Mouse (Mus musculus) right cerebral cortex, postnatal 36 days (tissue): ENCODE data around the gene Sell.

ENCODE experiments used
- DNase-seq, 2 experiments: peaks; one replicate each; pipeline ENCODE4 v3.0.0; 2022; ENCODE audit warnings: low spot score in 2 of 2, mixed read lengths in 1 of 2

The Sell gene

DNA sequence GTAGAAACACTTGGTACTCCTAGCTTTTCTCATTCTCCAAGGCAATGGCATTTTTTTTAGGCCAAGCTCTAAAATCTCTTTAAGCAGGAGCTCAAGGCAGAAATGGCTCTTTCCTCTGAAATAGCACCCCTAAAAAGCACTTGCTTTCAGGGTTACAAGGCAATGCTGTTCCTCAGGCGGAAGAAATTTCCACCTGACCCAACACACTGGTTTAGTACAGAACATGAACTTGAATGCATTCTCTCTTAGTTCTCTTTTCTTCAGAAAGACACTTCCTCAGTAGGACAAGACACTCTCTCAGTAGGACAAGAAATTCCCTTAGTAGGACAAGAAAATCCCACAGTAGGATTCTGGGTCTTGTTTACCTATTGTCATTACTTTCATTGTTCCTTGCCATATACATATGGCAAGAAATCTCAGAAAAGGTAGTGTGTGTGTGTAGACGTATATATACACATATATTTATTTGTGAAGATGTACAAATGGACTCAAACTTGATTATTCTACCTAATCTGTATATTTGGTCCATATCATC lies 12.9 kb downstream of the Sell start:
- no peak for DNase-seq

DNA sequence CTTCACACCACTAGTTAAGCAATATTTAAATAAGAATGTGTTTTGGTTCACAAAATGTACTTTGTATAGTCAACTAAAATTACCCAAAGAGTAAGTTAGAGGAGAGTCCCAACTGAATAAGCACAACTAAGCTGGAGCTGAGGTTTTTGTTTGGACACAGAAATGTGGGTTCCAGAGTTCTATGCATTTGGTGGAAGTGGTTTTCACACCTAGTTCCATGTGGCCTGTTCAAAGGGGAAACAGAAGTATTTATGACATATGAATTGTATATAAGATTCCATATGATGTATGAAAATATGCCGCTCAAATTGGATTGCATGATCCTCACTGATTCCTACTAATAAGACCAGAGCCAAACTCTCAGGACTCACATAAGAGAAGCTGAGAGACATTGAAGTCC lies 13.6 kb downstream of the Sell start:
- DNase-seq: no peak

GRCm38 (mm10) chr1:164076441-164076840 lies 14.7 kb downstream of the Sell start:
- no peak for DNase-seq

DNA sequence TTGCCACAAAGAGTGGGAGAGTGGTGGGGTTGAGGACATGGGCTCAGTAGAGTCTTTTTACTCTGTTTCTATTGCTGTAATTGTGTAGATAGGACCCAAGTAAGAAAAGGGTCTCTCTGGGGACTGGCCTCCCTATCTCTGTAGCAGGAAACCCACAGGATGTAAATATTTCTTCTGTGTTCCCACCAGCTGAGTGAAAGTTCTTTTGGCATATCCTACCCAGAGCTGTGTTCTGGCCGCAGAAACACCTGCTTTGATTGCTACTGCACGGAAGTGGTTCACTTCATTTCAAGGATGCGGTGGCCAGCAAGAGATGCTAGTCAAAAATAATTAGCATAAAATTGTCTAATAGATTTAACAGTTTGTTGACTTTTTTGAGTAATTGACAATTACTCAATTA lies 15.2 kb downstream of the Sell start:
- no peak for DNase-seq

GRCm38 (mm10) chr1:164078323-164078741 lies 16.6 kb downstream of the Sell start:
- no peak for DNase-seq

GRCm38 (mm10) chr1:164079091-164079490 lies 17.3 kb downstream of the Sell start:
- no peak for DNase-seq

DNA sequence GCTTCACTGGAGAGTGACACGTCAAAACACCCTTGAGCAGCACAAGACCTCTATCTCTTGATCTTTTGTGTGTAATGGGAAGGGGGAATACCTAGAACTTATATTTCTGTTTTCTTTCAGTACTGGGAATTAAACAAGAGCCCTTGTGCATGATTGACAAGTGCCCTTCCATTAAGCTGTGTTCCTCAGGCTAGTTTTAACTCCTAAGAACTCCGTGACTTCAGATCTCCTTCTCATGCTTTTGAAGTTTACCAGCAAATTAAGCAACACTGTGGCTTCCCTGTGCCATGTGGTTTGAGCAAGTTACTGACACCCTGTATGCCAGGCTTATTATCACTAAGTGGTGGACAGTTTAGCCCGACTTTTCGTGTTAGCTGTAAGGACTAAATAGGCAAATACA lies 21.3 kb downstream of the Sell start:
- DNase-seq: no peak

DNA sequence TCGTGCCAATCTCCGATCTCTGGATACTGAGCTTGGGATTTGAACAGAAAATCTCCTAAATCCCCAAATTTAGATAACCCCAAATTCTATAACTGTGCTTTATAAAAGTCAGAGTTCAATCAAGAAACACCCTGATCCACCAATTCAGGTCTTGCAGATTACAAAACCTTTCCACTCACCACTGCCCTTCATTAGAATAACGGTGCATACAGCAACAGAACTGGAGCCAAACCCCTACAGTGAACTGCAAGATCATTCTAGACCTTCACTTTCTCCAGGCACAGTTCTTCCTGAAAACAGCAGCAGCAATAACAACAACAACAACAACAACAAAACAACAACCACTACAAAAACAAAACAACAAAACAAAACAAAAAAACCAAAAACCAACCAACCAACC lies 25.0 kb downstream of the Sell start:
- DNase-seq: no peak

DNA sequence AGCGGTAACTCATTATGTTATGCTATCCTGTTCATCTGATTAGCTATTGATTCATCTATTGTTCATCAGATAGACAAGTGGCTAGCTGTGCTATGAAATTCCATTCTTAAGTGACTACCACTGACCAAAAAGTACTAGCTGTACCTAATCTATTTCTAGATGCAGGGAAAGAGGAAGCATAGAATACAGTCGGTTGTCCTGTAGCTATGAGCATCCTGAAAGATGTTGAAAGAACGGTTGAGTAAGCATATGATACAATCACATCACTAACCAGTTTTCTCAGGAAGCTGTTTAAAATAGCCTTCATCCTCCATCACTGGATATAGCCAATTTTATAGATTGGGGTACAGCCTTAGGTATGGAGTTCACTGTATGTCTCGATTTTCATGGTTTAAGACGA lies 26.1 kb downstream of the Sell start:
- DNase-seq: no peak

DNA sequence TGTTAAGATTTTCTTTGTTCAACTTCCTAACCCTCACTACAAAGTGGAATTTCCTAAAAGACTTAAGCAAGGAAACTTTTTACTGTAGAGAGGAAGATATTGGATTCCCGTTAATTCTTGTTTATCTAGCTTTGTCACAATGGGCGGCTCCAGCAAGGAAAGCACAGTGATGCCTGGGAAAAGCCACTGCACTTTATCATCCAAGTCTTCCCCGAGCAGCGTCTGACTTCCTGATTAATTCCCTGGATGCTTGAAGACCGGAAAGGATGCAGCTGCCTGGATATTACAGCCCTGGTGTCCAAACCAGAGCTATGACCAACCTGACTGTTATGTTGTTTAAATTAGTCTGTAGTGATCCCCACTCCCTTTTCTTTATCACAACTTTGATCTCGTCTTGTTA lies 35.0 kb downstream of the Sell start:
- no peak for DNase-seq

DNA sequence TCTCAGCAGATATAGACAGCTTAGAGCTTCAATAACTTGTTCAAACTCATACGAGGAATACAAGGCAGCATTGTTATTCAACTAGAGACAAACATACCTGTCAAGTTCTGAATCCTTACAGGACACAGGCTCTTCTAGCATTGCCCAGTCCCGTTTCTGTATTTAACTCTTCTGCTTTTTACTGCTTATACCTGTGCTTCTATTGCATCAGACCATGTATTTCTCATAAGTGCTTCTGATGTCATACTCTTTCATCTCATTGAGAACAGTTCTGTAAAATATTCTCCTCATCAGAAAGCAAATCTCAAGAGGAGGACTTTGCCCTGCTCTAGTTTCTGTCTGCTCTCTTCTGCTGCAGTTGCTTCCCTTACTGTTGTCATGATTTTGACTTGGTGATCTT lies 36.1 kb downstream of the Sell start:
- no peak for DNase-seq

GRCm38 (mm10) chr1:164098372-164098771 lies 36.6 kb downstream of the Sell start:
- no peak for DNase-seq

DNA sequence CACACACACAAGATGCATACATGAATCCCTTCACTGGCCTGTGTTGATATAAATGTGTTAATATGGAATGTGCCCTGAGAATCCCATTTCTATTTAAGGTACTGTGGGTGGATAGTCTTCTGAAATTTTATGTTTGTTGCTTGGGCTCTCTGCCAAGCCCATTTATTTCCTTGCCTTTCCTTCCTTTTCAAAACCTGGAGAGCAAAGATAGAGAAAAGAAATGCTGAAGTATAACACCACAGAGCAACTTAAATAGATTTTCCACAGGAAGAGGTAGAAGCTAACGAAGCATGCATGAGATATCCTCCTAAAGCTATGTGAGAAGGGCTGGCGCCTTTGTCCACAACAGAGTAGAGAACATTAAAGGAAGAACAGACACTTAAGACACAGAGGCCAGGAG lies 48.0 kb downstream of the Sell start:
- DNase-seq: no peak

DNA sequence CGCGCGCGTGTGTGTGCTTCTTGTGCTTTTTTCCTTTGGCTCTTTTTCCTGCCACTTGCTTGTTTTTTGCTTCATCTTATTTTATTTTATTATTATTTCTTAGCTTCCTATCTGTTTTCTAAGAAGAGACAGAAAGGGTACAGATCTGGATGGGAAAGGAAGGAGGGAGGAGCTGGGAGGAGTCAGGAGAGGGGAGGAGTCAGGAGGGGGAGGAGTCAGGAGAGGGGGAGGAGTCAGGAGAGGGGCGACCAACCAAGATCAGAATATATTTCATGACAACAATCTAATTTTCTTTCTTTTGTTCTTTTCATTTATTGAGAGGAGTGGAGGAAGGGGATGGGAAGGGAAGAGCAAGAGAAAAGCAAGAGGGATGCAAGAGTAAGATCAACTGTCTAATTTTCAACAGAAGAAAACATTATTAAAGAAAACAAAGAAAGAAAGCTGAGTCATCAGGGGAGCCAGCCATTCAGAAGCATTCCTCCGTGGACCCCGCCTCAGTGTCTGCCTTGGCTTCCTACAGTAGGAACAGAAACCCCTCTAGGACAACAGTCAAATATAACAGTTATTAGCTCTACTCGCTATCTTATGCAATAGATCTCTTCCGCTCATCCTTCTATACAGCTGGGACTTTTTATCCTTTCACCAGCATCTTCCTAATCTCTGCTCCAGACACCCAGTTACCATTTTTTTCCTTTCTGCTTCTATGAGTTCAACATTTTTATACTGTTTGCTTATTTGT lies 49.0 kb downstream of the Sell start:
- DNase-seq: no peak

DNA sequence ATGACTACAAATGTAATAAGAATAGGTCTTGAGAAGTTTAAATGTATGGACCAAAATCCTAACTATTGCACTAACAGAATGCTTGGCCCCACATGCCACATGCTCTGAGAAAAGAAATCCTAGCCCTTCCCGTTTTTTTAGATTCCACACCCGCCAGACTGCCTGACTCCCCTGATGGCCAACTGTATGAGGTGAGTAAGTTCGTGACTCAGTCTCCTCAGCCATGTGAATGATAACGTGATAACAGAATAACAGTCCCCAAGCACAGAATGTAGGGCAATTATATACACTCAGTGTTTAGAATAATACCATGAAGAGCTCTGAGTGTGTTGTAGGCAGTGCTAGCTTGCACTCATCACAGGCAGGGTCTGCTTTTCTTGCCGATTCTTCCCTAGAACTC lies 52.5 kb downstream of the Sell start:
- DNase-seq: no peak

- no peak for DNase-seq
Measured at GRCm38 (mm10) chr1:164114947-164115493, 53.2 kb downstream of the Sell start, which contains the start of gene Selp. Gene Selp (plus strand): TSS chr1:164115264.

DNA sequence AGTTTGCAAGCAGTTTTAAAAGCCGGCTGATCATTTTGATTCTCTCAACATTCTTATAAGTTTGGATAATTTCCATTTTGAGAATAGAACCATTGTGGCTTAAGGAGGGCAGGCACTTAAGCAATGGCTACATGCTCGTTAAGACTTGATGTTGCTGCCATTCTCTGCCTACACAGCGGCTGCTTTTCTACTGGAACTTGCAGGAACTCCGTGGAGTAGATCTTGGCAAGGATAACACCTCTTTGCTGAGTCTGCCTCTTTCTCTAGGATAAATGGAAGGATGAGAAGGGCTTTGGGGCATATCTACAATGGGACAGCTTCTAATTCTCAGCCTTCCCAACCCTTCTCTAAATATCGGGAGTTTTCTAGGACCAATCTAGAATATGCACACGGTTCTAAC lies 53.9 kb downstream of the Sell start:
- no peak for DNase-seq

DNA sequence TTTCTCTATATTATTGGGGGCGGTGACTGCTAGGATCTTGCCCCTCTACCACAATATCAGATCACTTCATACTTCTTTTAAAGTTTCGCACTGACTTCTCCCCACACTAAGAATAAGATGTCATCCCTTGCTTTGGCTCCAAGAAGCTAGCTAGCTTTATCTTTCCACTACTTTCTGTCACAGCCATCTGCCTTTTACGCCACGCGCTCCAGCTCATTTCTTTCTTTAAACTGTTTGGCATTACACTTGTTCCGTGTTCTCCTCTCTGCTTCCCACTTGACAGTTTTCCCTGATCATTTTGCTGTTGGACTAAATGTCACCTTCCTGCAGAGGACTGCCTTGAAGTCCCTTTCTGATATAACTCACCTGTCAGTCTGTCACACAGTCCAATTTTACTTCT lies 56.1 kb downstream of the Sell start:
- DNase-seq: no peak

DNA sequence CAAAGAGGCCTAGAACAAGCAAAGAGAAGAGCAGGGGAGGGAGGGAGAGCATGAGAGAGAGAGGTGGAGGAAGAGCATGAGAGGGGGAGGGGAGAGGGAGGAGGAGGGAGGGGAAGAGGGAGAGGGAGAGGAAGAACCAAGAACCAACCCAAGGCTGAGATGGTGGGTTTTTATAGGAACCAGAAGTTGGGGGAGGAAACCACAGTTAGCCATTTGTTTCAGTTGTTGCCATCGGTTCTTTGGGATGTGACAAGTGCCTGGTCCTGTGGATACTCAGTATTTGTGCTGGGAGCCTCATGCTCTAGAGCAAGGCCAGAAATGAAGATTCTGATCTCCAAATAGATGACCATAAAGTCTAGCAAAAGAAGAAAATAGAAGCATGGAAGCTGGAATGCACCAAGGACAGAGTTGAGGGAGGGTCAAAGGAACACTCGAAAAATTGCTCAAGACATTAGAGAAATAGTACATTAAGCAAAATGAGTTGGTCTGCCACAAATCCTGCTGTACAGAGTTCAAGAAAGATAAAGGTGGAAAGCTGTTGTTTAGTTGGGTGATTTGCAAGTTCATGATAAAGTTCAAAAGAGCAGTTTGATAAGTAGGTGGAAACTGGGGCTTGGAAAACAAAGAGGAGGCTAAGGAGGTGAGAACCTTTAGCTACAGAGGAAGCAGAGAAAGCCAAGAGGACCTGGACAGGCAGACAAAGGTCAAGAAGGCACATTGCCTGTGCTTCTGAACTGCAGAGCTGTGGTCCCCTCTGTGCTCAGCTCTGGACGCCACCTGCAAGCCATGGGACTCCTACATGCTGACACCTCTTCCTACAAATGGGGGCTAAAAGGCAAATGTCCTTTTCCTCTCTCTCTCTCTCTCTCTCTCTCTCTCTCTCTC lies 58.4 kb downstream of the Sell start:
- no peak for DNase-seq

DNA sequence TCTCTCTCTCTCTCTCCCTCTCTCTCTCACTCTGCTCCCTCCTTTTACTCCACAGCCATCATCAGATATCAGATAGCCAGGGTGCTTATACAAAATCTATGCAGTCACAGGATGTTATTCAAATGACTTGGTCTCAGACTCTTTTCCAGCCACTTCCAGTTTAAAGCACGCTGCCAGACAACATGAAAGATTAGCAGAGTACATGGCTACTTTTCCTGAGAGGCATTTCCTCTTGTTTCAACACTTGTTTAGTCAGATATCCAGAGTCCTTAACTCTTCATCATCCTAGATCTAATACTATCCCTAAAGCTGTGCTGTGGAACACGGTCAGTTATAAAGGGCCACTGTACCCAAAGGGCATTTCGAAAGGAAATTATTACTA lies 59.0 kb downstream of the Sell start:
- no peak for DNase-seq

DNA sequence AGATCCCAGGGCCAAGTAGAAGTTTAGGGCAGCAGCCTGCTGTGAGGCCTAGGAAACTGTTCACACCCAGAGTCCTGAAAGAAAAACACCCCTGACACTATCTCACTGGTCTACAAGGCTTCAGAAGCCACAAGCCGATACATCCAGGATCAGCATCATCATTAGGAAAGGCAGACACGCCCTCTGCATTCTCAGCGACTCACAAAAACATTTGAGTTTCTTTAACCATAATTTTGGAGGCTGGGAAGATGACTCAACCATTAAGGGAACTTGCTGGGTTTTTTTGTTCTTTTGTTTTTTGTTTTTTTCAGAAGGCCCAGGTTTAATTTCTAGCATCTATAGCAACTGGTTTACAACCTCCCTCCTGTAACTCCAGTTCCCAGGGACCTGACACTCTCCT lies 62.1 kb downstream of the Sell start:
- DNase-seq: no peak

- DNase-seq: no peak
Measured at GRCm38 (mm10) chr1:164130013-164130412, 68.2 kb downstream of the Sell start.

DNA sequence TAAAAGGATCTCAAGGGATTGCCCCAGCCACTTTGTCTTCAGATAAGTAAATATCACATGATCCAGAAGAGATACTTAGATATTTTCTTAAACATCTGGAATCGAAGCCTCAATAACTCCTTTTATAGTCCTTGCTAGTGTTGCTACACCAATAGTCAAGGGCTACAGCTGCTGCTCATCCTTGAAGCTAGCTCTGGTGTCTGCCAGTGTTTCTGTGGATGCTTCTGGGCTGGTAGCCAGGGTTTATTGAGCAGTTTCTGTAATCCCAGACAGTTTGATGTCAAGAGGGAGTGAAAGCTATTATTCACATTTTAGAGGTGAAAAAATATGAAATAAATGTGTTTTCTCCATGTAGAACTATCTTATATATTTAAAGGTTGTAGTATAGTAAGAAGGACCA lies 70.8 kb downstream of the Sell start:
- no peak for DNase-seq
